Mouse (Mus musculus): ENCODE results near the gene Slc41a2.

Gene Slc41a2

DNA sequence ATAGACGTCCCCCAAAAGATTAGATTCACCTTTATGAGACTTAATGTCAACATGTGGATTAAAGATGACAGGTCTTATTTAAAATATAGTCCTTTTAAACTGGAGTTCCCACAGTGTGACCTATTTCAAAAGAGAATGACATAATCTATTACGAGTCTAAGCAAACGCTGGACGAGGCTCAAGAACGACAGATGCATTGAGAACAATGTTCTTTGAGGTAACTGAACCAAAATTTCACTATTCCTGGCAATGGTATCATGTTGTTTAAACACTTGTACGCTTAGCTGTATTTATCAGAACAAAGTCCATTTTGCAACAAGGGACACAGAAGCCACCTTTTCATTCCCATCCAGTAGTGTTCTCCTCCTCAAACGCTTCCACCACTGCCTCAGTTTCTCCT is 27.3 kb downstream of the Slc41a2 start:
- DNase-seq (ENCODE audit: low read depth, low spot score): no peak

- DNase-seq (ENCODE audit: low read depth, low spot score): no peak
These were observed 36.0 kb downstream of the Slc41a2 start for GRCm38 (mm10) chr10:83301687-83302086.

DNA sequence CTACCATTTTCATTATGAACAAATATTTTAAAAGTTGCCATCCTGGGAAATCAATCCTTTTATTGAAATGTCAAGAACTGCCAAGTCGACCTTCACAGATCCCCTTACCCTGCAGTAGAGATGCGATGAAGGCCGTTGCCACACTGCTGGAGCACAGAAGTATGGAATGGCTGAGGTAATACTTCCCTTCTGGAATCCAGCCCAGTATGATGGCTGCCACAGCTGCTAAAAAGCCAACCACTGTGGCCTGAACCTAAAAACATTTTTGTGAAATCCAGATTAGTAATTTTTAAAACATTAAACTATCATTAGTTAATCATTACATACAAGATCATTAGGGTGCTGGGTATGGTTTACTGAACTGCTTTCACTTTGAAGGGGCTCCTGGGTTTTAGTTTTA is 36.6 kb downstream of the Slc41a2 start:
- no peak for DNase-seq (ENCODE audit: low read depth, low spot score)

GRCm38 (mm10) chr10:83297017-83297416 is 40.7 kb downstream of the Slc41a2 start:
- no peak for DNase-seq (ENCODE audit: low read depth, low spot score)

DNA sequence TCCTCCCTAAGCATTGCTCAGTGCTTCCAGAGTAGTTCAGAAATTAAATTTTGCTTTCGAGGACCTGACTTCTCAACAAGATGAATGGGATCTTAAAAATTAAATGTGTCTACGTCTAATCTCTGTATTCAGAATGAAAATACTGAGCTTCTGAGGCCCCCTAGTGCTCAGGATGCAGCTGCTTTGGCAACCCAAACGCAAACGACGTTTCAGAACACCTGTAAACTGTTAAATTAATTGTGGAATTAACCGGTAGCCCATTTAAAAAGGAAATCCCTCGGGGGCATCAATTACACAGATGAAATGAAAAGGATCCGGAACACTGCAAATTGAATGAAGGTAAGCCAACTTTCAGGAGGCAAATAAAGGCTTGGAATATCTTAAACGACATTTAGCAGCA is 42.9 kb downstream of the Slc41a2 start:
- DNase-seq (ENCODE audit: low read depth, low spot score): no peak

DNA sequence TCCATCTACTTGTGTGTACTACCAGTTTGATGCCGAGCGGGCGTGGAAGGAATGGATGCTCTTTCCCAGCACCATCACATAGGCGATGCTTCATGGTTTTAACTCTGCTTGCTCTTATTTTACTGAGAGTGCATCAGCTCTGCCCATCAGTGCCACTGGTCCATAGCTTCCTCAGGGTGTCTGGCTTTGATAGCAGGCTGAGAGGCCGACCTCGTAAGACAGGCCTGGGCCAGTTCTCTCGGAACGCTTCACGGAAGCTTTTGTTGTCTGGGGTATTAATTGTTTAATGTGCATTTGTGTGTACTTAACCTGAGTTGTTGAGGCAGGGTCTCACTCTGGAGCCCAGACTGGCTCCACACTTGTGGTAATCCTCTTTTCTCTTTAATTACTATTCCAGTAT is 44.3 kb downstream of the Slc41a2 start:
- no peak for DNase-seq (ENCODE audit: low read depth, low spot score)

DNA sequence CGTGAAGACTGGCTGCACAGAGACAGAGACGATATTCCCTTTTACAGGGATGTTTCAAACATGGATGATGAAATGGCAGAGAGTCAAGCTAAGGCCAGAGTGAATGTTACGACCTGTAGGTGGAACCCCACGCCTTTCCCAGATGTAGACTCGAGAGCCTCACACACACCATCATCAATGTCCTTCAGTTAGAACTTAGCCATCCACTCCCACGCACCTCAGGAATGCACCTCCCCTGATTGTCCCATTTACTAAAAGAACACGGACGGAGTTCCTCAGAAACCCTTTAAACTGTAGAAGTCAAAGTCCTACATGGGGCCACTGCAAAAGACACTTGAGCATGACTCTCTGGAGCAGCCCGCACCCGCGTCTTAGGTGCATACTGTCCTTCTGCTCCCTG is 46.0 kb downstream of the Slc41a2 start:
- DNase-seq (ENCODE audit: low read depth, low spot score): no peak

GRCm38 (mm10) chr10:83287828-83288227 is 49.9 kb downstream of the Slc41a2 start:
- DNase-seq (ENCODE audit: low read depth, low spot score): no peak

GRCm38 (mm10) chr10:83286399-83286798 is 51.3 kb downstream of the Slc41a2 start:
- no peak for DNase-seq (ENCODE audit: low read depth, low spot score)

DNA sequence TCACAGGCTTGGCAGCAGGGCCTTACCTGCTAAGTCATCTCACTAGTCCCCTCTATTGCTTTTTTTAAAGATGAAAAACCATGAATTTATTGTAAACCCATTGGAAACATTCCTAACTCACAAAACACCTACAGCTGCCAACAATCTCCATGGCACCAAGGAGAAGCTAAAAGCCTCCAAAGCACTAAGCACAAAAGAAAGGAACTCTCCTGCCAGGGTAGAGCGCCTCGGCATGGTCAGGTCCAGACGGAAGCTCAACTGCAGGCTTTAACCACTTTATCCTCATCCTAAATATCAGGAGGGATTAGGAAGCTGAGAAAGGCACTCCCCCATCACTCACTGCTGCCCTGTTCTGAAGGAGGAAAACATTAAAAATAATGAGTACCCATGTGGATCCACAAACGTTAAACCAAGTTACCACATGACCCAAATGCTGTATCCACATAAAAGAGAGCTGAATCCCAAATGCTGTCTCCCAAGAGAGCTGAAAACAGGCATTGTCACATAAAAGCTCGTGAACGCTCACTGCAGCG is 51.9 kb downstream of the Slc41a2 start:
- no peak for DNase-seq (ENCODE audit: low read depth, low spot score)

- DNase-seq (ENCODE audit: low read depth, low spot score): no peak
These were observed 52.8 kb downstream of the Slc41a2 start for GRCm38 (mm10) chr10:83284916-83285315.

DNA sequence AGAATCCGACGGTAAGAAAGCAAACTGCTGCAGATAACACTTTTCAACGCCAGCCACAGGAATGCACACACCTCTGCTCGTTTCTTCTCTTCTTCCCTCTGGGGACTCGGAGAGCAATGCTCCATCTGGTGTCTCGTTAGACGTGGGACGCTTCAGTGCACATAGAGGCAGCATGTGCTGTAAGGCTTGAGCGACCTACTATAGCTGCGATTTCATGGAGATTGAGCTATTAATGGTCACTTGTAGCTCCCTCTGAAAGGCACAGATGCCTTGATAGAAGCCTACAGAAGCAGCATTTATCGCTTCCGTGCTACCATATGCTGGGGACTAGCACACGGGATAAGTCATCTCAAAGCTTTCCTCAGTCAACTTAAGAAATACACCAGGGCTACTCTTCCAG is 71.0 kb downstream of the Slc41a2 start:
- DNase-seq (ENCODE audit: low read depth, low spot score): no peak

DNA sequence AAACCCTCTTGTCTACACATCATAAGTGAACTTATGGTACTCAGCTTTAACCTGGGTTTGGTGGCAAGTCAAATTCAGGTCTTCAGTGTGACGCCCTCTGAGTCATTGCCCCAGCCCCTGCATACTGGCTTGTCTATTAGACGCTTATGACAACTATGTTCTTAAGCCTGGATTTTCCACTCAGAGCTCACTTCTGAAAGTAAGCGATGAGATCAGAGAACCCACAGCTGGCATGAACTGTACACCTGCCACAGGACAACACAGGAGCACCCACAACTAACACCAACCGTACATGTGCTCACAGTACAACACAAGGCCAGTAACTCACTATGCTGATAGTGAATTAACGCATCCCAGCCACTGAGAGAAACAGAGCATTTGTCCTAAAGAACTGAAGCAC is 71.4 kb downstream of the Slc41a2 start:
- no peak for DNase-seq (ENCODE audit: low read depth, low spot score)

DNA sequence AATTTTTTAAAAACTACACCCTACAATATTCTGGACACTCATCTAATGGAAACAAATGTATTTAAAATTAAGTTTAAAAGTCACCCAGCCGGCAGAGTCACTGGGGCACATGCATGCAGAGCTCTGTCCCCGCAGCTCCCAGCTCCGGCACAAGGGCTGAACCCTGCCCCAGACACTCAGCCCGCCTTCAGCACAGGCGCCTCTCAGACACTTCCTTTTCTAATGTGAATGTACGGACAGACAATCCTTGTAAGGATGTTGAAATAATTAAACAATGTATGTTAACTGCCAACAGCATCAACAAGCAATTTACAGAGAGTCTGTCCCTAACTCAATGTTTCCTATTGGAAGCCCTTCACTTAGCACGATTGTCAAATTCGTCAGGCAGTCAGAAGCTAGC is 73.0 kb downstream of the Slc41a2 start:
- DNase-seq (ENCODE audit: low read depth, low spot score): no peak

DNA sequence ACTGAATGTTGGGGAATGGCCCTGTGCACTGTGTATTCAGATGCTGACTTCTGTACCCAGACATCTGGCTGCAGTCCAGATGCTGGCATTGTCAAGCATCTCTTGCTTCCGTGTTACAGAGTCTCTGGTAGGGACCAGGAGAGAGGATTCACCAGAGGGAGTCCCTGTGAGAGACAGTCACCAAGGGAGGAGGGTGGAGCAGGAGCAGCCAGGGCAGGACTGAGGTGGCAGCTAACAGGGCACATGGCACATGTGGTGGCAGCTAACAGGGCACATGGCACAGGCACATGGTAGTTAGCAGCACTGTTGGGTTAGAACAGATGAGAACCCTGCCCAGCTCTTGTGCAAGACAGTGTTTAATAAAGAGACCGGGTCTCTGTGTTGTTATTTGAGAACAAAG is 73.6 kb downstream of the Slc41a2 start:
- DNase-seq (ENCODE audit: low read depth, low spot score): no peak

- DNase-seq (ENCODE audit: low read depth, low spot score): no peak
These were observed 76.4 kb downstream of the Slc41a2 start for GRCm38 (mm10) chr10:83261264-83261663.

- no peak for DNase-seq (ENCODE audit: low read depth, low spot score)
These were observed 86.3 kb downstream of the Slc41a2 start for GRCm38 (mm10) chr10:83251377-83251776.

- DNase-seq (ENCODE audit: low read depth, low spot score): no peak
These were observed 89.6 kb downstream of the Slc41a2 start for GRCm38 (mm10) chr10:83248036-83248435.

GRCm38 (mm10) chr10:83245720-83246119 is 92.0 kb downstream of the Slc41a2 start:
- DNase-seq (ENCODE audit: low read depth, low spot score): no peak

DNA sequence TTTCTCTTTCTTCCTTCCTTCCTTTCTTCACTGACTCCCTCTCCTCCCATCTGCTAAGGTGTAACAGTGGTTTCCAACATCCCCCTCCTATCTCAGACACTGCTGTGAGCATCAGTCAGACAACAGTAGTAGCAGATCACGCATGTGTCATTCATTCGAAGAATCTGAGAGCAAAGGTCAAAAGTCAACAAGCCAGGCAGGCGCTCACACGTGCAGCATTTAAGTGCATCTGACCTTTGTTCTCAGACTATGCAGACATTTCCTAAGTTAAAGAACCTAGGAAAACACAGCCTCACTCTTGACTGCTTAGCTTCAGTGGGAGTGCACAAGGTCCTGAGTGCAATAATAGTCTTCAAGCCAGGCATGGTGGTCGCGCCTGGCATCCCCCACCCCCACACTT is 93.6 kb downstream of the Slc41a2 start:
- no peak for DNase-seq (ENCODE audit: low read depth, low spot score)

DNA sequence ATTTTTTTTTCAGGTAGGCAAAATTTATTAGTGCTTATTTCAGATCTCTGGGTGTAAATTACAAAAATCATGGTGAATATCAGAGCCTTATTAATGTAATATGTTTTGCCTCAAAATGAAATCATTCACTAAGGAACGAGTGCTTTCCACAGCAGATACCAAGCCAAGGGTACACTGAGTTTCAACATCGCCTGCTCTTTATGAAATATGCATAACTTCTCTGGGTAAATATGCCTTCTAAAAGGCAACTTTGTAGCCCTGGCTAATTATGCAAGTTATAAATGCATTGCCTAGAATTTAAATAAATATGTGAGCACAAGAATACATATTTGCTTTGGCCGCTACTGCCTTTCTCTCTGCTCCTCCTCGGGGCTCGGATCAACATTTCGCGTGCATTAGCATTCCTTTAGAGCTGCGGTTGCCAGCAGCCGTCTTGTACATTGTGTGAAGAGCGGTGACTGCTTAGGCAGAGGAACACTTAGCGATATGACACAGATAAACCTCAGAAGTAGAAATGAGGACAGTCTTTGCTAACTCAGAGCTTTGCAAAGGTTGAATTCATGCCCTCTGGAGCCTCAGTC is 95.5 kb downstream of the Slc41a2 start:
- no peak for DNase-seq (ENCODE audit: low read depth, low spot score)

DNA sequence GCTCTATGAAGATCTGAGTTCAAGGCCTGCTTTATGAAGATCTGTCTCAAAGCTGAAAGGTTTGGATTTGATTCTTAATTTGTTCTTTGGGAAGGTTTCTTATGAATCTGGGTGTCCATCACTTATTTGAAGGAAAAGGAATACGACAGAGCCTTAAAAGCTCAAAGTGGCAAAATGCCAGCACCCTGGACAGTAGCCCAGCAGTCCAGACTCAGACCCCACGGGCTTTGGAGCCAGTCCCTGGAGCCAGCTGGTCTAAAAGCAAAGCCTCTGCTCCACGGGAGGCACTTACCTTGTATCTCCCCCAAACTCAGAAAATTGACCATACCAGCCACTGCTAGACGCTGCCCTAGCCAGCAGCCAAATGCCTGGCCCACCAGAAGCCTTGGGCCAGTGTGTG is 103.3 kb downstream of the Slc41a2 start:
- no peak for DNase-seq (ENCODE audit: low read depth, low spot score)

DNA sequence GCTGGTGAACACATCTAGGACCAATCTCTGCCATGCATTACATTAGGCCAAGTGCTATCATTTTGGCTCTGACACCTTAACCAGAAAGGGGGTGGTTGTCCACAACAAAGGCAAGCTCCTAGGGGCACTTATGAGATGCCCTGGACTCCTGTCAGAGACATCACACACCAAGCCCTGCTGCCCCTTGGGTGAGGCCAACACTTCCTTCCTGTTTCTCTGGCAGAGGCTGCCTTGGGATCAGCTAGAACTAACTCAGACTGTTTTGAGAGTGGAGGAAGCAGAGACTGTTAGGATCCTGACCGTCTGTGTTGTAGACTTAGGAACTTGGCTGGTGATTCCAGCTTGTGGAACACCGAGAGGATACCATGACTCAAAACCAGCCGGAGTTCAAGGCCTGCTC is 103.7 kb downstream of the Slc41a2 start:
- DNase-seq (ENCODE audit: low read depth, low spot score): no peak

GRCm38 (mm10) chr10:83228626-83229025 is 109.1 kb downstream of the Slc41a2 start:
- no peak for DNase-seq (ENCODE audit: low read depth, low spot score)
